Mouse (Mus musculus) embryonic facial prominence, embryonic 13.5 days (tissue): Measurements from ENCODE around the gene Nadsyn1. TPM values are rescaled to one million over a fixed set of nuclear protein-coding genes. Genes with fewer than 3 reads are reported as not detected.

Experiments used
- ATAC-seq: fragments of 200-750 bp; cut with Nextera tagmentation; 2 replicates; pipeline ENCODE4 v1.8.0; 2017; ENCODE audit warnings: low read depth; ENCODE audit not compliant: insufficient number of reproducible peaks, insufficient read depth, low FRiP score, low TSS enrichment
- H3K27ac ChIP-seq: fragments of 300-500 bp; sonication (generic); 2 replicates; pipeline ENCODE4 v1.5.1; 2015; ENCODE audit warnings: moderate library complexity, mild to moderate bottlenecking, inconsistent platforms
- H3K27me3 ChIP-seq: fragments of 300-500 bp; sonication (generic); 2 replicates; pipeline ENCODE4 v1.6.1; 2015; ENCODE audit warnings: mild to moderate bottlenecking, inconsistent platforms
- H3K36me3 ChIP-seq: fragments of 300-500 bp; sonication (generic); 2 replicates; pipeline ENCODE4 v1.6.1; 2015; ENCODE audit warnings: mild to moderate bottlenecking, inconsistent platforms
- H3K4me1 ChIP-seq: fragments of 300-500 bp; sonication (generic); 2 replicates; pipeline ENCODE4 v1.6.1; 2015; ENCODE audit warnings: inconsistent platforms
- H3K4me2 ChIP-seq: fragments of 300-500 bp; sonication (generic); 2 replicates; pipeline ENCODE4 v1.6.1; 2015; ENCODE audit warnings: moderate library complexity, mild to moderate bottlenecking, inconsistent platforms
- H3K4me3 ChIP-seq: fragments of 300-500 bp; sonication (generic); 2 replicates; pipeline ENCODE4 v1.5.1; 2015; ENCODE audit warnings: mild to moderate bottlenecking, inconsistent platforms
- H3K9ac ChIP-seq: fragments of 300-500 bp; sonication (generic); 2 replicates; pipeline ENCODE4 v1.6.1; 2015; ENCODE audit warnings: mild to moderate bottlenecking, inconsistent platforms
- H3K9me3 ChIP-seq: fragments of 300-500 bp; sonication (generic); 2 replicates; pipeline ENCODE4 v1.6.1; 2016; ENCODE audit warnings: inconsistent platforms
- WGBS: fragments of 180-500 bp; shearing (Covaris S2); methylation state at CpG from one replicate; pipeline ENCODE4 v1.1.7; 2015; ENCODE audit warnings: mixed read lengths; 5-methylcytosine and 5-hydroxymethylcytosine counted together
- polyA plus RNA-seq: library from polyadenylated mRNA; unstranded; fragments of >200 nt; fragmentation: Nextera tagmentation; extraction: Ambion mirVana; gene quantifications from 2 replicates; pipeline ENCODE4 v1.2.1, GENCODE M21; 2015

The Nadsyn1 gene
- 5.8 and 7.1 TPM in 2 replicates for polyA plus RNA-seq

DNA sequence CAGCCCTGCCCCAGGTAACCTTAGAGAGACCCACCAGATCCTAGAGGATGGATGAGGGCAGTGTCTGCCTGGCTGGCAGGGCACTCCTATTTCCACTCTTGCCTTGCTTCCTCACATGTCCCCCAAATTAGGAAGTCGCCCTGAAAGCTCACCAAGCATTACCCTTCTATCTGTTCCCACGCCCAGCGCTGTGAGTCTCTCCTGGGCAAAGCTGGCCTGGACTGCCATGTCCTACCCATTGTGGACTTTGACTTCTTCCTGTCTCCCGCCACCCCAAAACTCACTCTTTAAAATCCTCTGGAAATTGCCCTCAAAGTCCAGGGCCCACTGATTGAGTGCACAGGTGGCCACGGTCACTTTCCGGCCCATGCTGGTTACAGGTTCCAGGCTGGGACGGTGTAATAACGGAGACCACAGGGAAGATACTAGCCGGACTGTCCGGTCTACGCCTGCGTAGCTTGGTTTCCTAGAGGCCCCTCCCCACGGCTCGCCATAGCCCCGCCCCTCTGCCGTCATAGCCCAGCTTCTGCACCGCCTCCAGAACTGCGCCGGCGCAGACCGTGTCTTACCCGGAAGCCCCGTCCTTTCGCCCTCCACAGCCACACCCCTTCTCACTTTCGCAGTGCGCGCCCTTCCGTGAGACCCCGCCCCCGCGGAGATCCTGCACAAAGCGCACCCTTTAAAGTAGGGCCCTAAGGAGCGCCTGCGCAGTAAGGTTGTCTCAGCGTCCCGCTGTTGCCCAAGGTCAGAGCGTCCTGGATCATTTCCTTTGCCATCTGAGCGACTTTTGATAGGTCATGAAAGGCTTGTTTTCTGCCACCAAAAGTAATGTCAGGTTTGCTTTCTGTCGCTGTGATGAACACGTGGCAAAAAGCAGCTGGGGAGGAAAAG lies at the start of gene Nadsyn1, which contains the start of gene Dhcr7:
Gene Nadsyn1 (minus strand): TSS at position 475 of the 891 bp plus-strand sequence.
Gene Dhcr7 (plus strand): TSS at position 771 of the 891 bp plus-strand sequence.
- Histone ChIP-seq H3K4me3 (peak within 1 kb of the TSS; percentile 72), H3K27me3 (no peaks in the 10 kb centered on the region), H3K9me3 (no peaks in the 10 kb centered on the region), H3K4me1 (peaks cover 11% of the 10 kb centered on the region), H3K27ac (peak within 1 kb of the TSS; percentile 79), H3K36me3 (peaks cover 11% of the 10 kb centered on the region), H3K4me2 (peak within 1 kb of the TSS; percentile 69), H3K9ac (peak within 1 kb of the TSS; percentile 86)
- WGBS, result under 1% methylated on average over 39 of the region's 40 CpGs
- ATAC-seq, result peak; percentile 96

DNA sequence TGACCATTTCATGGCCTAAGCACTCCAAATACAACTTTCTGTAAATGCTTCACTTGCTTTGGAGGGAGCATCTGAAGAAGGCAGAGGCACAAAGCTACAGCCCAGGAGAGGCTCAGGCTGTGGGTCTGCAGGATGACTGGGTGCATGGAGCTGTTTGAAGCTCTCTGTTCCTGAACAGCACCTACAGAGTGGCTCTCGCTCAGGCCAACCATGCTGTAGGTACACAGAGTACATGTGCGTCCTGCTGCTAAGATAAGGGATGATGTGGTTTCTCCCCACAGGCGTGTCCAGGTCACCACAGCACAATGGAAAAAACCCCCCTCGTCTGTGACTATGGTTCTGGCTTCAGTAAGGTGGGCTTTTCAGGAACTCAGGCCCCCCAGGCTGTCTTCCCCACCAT lies 46.2 kb upstream of the Nadsyn1 start:
- ATAC-seq, result no peak
- WGBS, result 76% methylated on average over 4 of the region's 4 CpGs
- Histone ChIP-seq H3K9me3 (no peaks in the 10 kb centered on the region), H3K36me3 (no peaks in the 10 kb centered on the region), H3K4me1 (no peaks in the 10 kb centered on the region), H3K4me3 (no peak overlapping the region), H3K4me2 (no peak overlapping the region), H3K9ac (no peak overlapping the region), H3K27me3 (no peaks in the 10 kb centered on the region), H3K27ac (no peak overlapping the region)

DNA sequence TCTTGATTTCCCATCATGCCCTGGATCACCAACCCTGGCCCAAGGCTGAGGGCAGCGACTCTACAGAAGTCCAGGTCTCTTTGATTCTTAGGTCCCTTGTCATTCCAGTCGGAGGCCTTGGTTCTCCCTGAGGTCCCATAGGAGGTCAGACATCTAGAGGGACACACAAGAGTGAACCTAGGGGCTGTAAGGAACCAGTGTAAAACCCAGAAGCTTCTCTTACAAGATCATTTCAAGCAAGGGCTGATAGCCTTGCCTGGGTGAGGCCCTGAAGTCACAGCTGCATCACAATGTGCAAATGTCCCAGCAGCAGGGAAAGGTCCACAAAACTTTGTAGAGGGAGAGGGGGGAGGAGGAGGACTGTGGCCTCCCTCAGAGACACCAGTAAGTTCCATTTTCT lies 43.9 kb upstream of the Nadsyn1 start, which contains the start of gene Gm498:
Gene Gm498 (plus strand): TSS at position 301 of the 400 bp plus-strand sequence.
- Histone ChIP-seq H3K9me3 (no peaks in the 10 kb centered on the region), H3K4me2 (no peak within 1 kb of the TSS), H3K36me3 (no peaks in the 10 kb centered on the region), H3K4me3 (no peak within 1 kb of the TSS), H3K27me3 (no peaks in the 10 kb centered on the region), H3K4me1 (no peaks in the 10 kb centered on the region), H3K27ac (no peak within 1 kb of the TSS), H3K9ac (no peak within 1 kb of the TSS)
- WGBS, result 83% methylated on average over 2 of the region's 2 CpGs
- no peak for ATAC-seq

DNA sequence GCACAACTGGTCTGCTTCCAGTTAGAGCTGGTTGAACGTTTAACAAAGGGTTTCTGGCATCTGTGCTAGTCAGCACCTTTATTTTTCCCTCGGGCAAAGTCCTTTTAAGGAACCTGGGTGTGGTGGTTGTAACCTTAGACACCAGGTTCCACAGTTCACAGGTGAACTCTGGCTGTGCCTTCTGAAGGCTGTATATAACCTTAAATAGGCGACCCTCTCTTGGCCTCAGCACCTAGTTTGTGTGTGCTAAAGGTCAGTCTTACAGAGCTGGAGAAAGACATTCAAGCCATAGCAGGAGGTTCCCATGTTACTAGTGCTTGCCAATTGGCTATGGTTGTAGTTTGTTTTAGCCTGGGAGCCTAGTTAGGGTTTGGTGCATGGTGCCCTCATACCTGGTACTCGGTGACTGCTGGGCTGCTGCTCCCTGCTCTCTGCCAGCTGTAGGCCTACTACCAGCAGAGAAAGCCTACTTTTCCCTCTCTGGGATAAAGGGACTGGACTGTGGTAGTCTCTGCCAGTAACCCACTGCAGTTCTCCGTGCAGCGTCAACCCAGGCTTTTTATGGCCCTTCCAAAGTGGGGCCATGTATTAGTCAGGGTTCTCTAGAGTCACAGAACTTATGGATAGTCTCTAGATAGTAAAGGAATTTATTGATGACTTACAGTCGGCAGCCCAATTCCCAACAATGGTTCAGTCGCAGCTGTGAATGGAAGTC lies 26.3 kb upstream of the Nadsyn1 start:
- 84% methylated on average over 7 of the region's 8 CpGs for WGBS
- no peak overlapping the region for H3K9ac ChIP-seq
- no peak overlapping the region for H3K4me2 ChIP-seq
- H3K4me3 ChIP-seq, result no peak overlapping the region
- H3K27me3 ChIP-seq, result no peaks in the 10 kb centered on the region
- peaks cover 52% of the 10 kb centered on the region for H3K36me3 ChIP-seq
- H3K27ac ChIP-seq, result no peak overlapping the region
- no peak for ATAC-seq
- H3K4me1 ChIP-seq, result no peaks in the 10 kb centered on the region
- no peaks in the 10 kb centered on the region for H3K9me3 ChIP-seq

DNA sequence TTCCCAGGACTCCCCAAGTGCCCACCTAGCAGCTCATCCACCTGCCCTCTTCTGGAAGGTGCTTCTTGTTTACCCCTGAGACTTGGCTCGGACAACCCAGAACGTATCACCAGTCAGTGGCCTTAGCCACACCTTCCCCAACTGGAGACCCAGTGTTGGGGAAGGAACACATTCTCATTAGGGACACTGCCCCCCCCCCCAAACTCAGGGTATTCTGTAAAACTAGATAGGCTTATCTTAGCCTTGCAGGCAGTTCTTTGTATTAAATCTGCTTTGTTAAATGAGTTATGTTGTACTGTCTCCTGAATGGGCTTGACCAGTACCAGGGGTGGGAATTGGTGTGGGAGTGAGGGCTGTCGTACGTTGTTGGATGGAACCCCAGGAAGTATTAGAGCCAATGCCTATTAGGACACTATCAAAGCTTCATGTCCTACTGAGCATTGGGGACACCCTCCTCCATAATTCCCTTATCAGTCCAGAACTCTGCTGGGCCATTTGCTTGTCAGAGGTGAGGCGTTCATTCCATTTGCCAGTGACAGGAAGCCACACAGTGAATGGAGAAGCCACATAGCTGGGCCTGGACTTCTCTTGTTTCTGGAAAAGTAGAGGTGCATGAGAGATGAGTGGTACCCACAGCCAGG lies 25.6 kb upstream of the Nadsyn1 start:
- H3K27me3 ChIP-seq, result no peaks in the 10 kb centered on the region
- H3K4me1 ChIP-seq, result no peaks in the 10 kb centered on the region
- H3K9me3 ChIP-seq, result no peaks in the 10 kb centered on the region
- no peak overlapping the region for H3K9ac ChIP-seq
- WGBS, result 91% methylated on average over 5 of the region's 5 CpGs
- no peak overlapping the region for H3K4me2 ChIP-seq
- H3K27ac ChIP-seq, result no peak overlapping the region
- ATAC-seq, result no peak
- no peak overlapping the region for H3K4me3 ChIP-seq
- H3K36me3 ChIP-seq, result peaks cover 59% of the 10 kb centered on the region

DNA sequence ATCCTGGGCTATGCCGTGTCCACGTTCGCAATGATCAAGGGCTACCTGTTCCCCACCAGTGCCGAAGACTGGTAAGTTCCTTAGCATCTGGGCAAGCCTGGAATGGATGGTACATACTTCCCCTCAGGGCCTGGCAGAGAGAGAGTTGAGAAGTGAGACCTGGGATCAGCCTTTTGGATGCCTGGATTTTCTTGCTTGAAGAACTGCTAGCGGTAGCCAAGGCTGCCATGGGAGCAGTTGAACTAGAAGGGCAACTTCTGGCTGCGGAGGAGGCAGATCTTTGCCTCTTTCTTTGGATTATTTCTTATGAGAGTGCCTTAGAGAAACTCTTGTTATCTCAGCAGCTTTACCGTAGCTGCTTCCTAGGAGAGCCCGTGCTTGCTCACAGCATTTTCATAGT lies 18.7 kb upstream of the Nadsyn1 start:
- Histone ChIP-seq H3K27ac (no peak overlapping the region), H3K9ac (no peak overlapping the region), H3K4me3 (no peak overlapping the region), H3K4me2 (no peak overlapping the region), H3K36me3 (peaks cover 94% of the 10 kb centered on the region), H3K9me3 (no peaks in the 10 kb centered on the region), H3K4me1 (no peaks in the 10 kb centered on the region; the same call in 1 of the 2 replicates), H3K27me3 (no peaks in the 10 kb centered on the region)
- ATAC-seq, result no peak
- 97% methylated on average over 8 of the region's 8 CpGs for WGBS

DNA sequence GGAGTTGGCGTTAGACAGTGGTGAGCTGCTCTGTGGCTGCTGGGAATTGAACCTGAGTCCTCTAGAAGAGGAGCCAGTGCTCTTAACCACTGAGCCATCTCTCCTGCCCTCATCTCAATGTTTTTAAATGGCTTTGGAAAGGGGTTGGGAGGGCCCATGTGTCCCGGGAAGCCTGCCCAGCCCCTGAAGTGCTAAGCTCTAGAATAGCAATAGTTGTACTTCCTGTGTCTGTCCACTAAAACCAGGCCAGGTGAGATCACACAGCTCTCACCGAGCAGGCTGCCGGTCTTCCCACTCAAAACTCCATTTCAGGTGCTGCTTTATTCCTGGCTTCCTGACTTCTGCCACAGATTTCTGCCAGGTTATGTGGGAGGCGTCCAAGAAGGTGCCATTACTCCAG lies 17.5 kb upstream of the Nadsyn1 start:
- H3K36me3 ChIP-seq, result peaks cover 82% of the 10 kb centered on the region
- no peaks in the 10 kb centered on the region for H3K27me3 ChIP-seq
- 94% methylated on average over 5 of the region's 5 CpGs for WGBS

DNA sequence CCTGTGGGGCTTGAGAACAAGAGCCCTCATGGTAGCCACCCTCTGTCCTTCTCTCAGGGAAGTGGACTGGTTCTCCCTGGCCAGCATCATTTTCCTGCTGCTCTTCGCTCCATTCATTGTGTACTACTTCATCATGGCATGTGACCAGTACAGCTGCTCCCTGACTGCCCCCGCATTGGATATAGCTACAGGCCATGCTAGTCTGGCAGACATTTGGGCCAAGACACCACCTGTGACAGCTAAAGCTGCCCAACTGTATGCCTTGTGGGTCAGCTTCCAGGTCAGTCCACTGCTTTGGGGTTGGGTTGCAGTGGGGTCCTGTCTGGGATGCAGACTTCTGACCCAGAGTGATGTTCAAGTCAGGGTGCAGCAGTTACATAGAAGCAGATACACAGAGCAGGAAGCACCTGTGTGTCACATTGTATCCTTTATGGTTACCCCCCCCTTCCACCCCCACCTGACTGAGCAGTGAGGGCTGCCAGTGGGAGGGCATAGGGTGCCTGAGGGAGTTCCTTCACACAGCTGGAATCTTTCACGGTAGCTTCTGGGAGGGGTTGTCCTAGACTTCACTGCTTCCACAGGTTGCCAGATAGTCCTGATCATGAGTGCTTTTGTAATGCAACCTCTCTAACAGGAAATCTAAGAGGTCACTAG lies 15.2 kb upstream of the Nadsyn1 start:
- 81% methylated on average over 3 of the region's 3 CpGs for WGBS

More for the DNA sequence above, 17.5 kb upstream of the Nadsyn1 start:
- Histone ChIP-seq H3K9me3 (no peaks in the 10 kb centered on the region), H3K4me3 (no peak overlapping the region), H3K4me1 (peaks cover 6% of the 10 kb centered on the region; the same call in 1 of the 2 replicates), H3K4me2 (no peak overlapping the region), H3K27ac (no peak overlapping the region), H3K9ac (no peak overlapping the region)
- ATAC-seq, result no peak

DNA sequence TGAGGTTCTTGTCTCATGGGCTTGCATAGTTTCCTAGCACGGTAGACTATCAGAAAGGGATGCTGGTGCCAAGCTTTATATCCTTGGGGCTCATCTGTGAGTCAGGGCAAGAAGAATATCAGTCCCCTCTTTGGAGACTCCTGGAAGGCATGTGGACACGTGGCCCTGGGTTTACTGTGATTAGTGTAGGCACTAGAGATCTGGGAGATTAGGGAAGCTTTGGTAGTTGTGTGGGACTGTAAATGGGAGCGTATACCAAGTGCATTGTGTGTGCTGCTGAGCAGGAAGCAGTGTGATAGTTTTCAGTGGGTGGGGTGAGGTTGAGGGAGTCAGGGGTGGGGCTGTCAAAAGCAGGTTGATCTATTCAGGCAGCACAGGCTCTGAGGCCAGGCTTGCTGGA lies 12.3 kb upstream of the Nadsyn1 start:
- H3K27ac ChIP-seq, result no peak overlapping the region
- no peaks in the 10 kb centered on the region for H3K9me3 ChIP-seq
- peaks cover 31% of the 10 kb centered on the region for H3K36me3 ChIP-seq
- ATAC-seq, result no peak
- no peak overlapping the region for H3K4me3 ChIP-seq
- 72% methylated on average over 3 of the region's 3 CpGs for WGBS
- H3K4me2 ChIP-seq, result no peak overlapping the region
- H3K27me3 ChIP-seq, result no peaks in the 10 kb centered on the region
- peak overlapping the region; percentile 12; the same call in 1 of the 2 replicates for H3K9ac ChIP-seq
- H3K4me1 ChIP-seq, result peaks cover 38% of the 10 kb centered on the region

More for the DNA sequence above, 15.2 kb upstream of the Nadsyn1 start:
- no peak for ATAC-seq
- no peak overlapping the region for H3K27ac ChIP-seq
- no peak overlapping the region for H3K4me3 ChIP-seq
- H3K36me3 ChIP-seq, result peaks cover 59% of the 10 kb centered on the region
- H3K9me3 ChIP-seq, result no peaks in the 10 kb centered on the region
- peaks cover 14% of the 10 kb centered on the region; the same call in 1 of the 2 replicates for H3K4me1 ChIP-seq
- H3K27me3 ChIP-seq, result no peaks in the 10 kb centered on the region
- no peak overlapping the region for H3K4me2 ChIP-seq
- no peak overlapping the region for H3K9ac ChIP-seq

DNA sequence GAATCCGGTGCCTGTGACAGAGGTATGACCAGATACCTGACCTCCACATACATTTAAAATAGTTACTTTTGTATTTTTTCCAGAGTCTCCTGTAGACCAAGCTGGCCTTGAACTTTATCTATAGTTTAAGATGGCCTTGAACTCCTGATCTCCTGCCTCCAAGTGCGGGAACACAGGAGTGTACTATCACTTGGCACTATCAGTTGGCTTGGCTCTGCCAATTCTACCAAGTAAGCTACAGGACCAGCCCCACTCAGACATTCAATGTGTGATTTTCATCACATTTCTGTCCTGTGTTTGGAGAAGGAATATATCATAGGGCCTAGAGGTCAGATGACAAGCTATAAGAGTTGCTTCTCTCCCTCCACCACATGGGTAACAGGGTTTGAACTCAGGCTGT lies 11.7 kb upstream of the Nadsyn1 start:
- no peak overlapping the region for H3K4me2 ChIP-seq
- 94% methylated on average over 2 of the region's 2 CpGs for WGBS
- peaks cover 25% of the 10 kb centered on the region for H3K36me3 ChIP-seq

More for the DNA sequence above, 11.7 kb upstream of the Nadsyn1 start:
- Histone ChIP-seq H3K27ac (no peak overlapping the region), H3K9ac (no peak overlapping the region), H3K4me3 (no peak overlapping the region), H3K4me1 (peaks cover 38% of the 10 kb centered on the region), H3K9me3 (no peaks in the 10 kb centered on the region), H3K27me3 (no peaks in the 10 kb centered on the region)
- ATAC-seq, result no peak
